10 mouse cellular contexts compared by ENCODE assay signal in genomic region chr11:57707114-57707798, GRCm38 (mm10).
DNase-seq lines count a peak whose midpoint lies in the region; ATAC-seq and TF ChIP-seq lines count a peak whose summit lies in the region.
"Had no signal": no experiment of that assay in that cellular context is flagged by ENCODE, and none has a peak within 500 bp of the region (broad histone marks: within the 10 kb centered on the region; RNA-seq: fewer than 3 reads in every experiment).

No protein-coding gene starts in this region.

- no peak overlapping the region for H3K9ac ChIP-seq in kidney, postnatal 0 days (ENCODE audit: low read depth, low read length)
- H3K9ac ChIP-seq: neural tube, embryonic 13.5 days had no signal

- no peak overlapping the region for H3K27ac ChIP-seq in kidney, postnatal 0 days
- H3K27ac ChIP-seq: neural tube, embryonic 13.5 days had no signal

- no peak for ATAC-seq in kidney, postnatal 0 days (replicated peaks; ENCODE audit: low FRiP score, low read depth)
- ATAC-seq in G1E (ENCODE audit: extremely low read depth, insufficient number of reproducible peaks, low FRiP score, poor library complexity, severe bottlenecking): peak; percentile 96
- ATAC-seq in megakaryocyte progenitor cell, adult 5-6 weeks (replicated peaks; ENCODE audit: poor library complexity): peak; percentile 77

- DNase-seq in kidney, postnatal 0 days (ENCODE audit: low spot score): no peak
- DNase-seq in kidney, postnatal 4 days: no peak
- DNase-seq in G1E (ENCODE audit: low spot score): peak; percentile 75
- DNase-seq in c-Kit-positive CD71-negative TER-119-negative erythroid progenitor cells, embryonic 14.5 days (ENCODE audit: low read depth): peak; percentile 17
- DNase-seq in MN1 (ENCODE audit: low spot score): no peak
- DNase-seq in layer of hippocampus, adult 8-10 months (ENCODE audit: low spot score in 2 of 2): no peak
- DNase-seq in layer of hippocampus, postnatal 25 days (ENCODE audit: extremely low spot score in 1 of 2, low spot score in 1 of 2): no peak
- DNase-seq: kidney, adult 8-10 months had no signal

- no peak overlapping the region for H3K4me3 ChIP-seq in kidney, postnatal 0 days (replicated peaks; ENCODE audit: low read depth, low read length)
- peak overlapping the region; percentile 52; the same call in 1 of the 2 replicates for H3K4me3 ChIP-seq in G1E (ENCODE audit: low read depth, low read length)
- H3K4me3 ChIP-seq: neural tube, embryonic 13.5 days had no signal

- H3K9me3 ChIP-seq in kidney, postnatal 0 days (replicated peaks; ENCODE audit: low read length): no peaks in the 10 kb centered on the region
- no peaks in the 10 kb centered on the region for H3K9me3 ChIP-seq in G1E (replicated peaks)
- H3K9me3 ChIP-seq: neural tube, embryonic 13.5 days had no signal

- H3K36me3 ChIP-seq in kidney, postnatal 0 days (ENCODE audit: insufficient read depth, low read length): no peaks in the 10 kb centered on the region; the same call in 1 of the 2 replicates
- peaks cover 72% of the 10 kb centered on the region for H3K36me3 ChIP-seq in G1E (replicated peaks)
- H3K36me3 ChIP-seq: neural tube, embryonic 13.5 days had no signal

- 87% methylated on average over 5 of the region's 5 CpGs for WGBS in kidney, postnatal 0 days

- peak; percentile 38; the same call in 1 of the 2 replicates for TF ChIP-seq CTCF in kidney, postnatal 0 days (IDR thresholded peaks at IDR 0.05; ENCODE audit: low read depth)
- TF ChIP-seq CTCF in G1E (IDR thresholded peaks at IDR 0.05; ENCODE audit: low read depth, low read length): no peak

- no peaks in the 10 kb centered on the region for H3K27me3 ChIP-seq in kidney, postnatal 0 days (ENCODE audit: insufficient read depth, low read length)
- H3K27me3 ChIP-seq in G1E (ENCODE audit: insufficient read depth, low read length): no peaks in the 10 kb centered on the region
- H3K27me3 ChIP-seq: neural tube, embryonic 13.5 days had no signal

- no peaks in the 10 kb centered on the region for H3K4me1 ChIP-seq in kidney, postnatal 0 days (replicated peaks; ENCODE audit: insufficient read depth, low read length)
- H3K4me1 ChIP-seq in G1E (ENCODE audit: insufficient read depth, low read depth, low read length): peaks cover 67% of the 10 kb centered on the region

- H3K4me2 ChIP-seq in kidney, postnatal 0 days (ENCODE audit: low read length): no peak overlapping the region
- H3K4me2 ChIP-seq: neural tube, embryonic 13.5 days had no signal

Comparison
In these comparisons a context has a peak if more than half of its experiments do, and no peak if none do; other contexts are left out.
1. DNase-seq: peak in G1E (single experiment) and c-Kit-positive CD71-negative TER-119-negative erythroid progenitor cells, embryonic 14.5 days (single experiment); none in kidney, postnatal 0 days (single experiment), kidney, postnatal 4 days (0 of 2), MN1 (single experiment), layer of hippocampus, adult 8-10 months (0 of 2) and layer of hippocampus, postnatal 25 days (0 of 2).